Comparison of ENCODE assay signal across 8 mouse cellular contexts in the genomic region with DNA sequence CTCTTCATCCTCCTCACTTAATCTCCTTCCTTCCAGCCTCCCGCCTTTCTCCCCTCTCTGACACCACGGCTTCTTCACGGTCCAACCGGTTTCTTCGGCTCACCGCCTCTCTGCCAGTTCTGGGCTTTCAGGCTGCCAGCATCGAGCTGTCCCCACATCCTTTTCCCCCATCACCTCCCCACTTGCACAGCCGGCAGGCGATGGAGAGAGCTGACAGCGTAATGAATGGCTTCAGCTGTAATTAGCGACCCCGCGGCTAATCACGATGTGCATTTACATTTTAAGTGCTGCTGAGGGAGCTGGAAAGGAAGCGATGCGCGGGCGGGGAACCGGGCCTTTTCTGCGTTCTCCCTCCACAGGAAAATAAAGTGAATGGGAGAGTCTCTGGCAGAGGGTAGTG. TPM values are rescaled to one million over a fixed set of nuclear protein-coding genes. Genes with fewer than 3 reads are reported as not detected.
DNase-seq lines count a peak whose midpoint lies in the region; ATAC-seq lines count a peak whose summit lies in the region.

No protein-coding gene starts in this region.

- H3K9me3 ChIP-seq in heart, embryonic 16.5 days (replicated peaks; ENCODE audit: control insufficient read depth, low read length): no peaks in the 10 kb centered on the region
- H3K9me3 ChIP-seq in midbrain, embryonic 15.5 days: no peaks in the 10 kb centered on the region

- ATAC-seq in heart, embryonic 16.5 days (replicated peaks; ENCODE audit: extremely low read depth, insufficient read depth, low FRiP score): no peak
- no peak; the same call in 1 of the 2 replicates for ATAC-seq in midbrain, embryonic 15.5 days (replicated peaks)
- no peak for ATAC-seq in megakaryocyte progenitor cell, adult 5-6 weeks (replicated peaks; ENCODE audit: poor library complexity)
- no peak for ATAC-seq in erythroblast, adult 5-6 weeks (replicated peaks; ENCODE audit: low FRiP score, poor library complexity, severe bottlenecking)

- peaks cover 42% of the 10 kb centered on the region for H3K4me1 ChIP-seq in heart, embryonic 16.5 days (ENCODE audit: control insufficient read depth, insufficient read depth, low read length)
- H3K4me1 ChIP-seq in midbrain, embryonic 15.5 days: peaks cover 59% of the 10 kb centered on the region

- no peak overlapping the region for H3K27ac ChIP-seq in heart, embryonic 16.5 days (ENCODE audit: low read length)
- peak overlapping the region; percentile 77 for H3K27ac ChIP-seq in midbrain, embryonic 15.5 days

- no peak for DNase-seq in heart, postnatal 10 days
- peak; percentile 27 for DNase-seq in R1 (ENCODE audit: low read depth, low spot score)
- DNase-seq in frontal cortex, postnatal 14 days (ENCODE audit: low spot score in 2 of 2): peak; percentile 45 to 57
- DNase-seq in ovary, postnatal 14 days (ENCODE audit: low spot score): no peak

- WGBS in heart, embryonic 16.5 days: 13% methylated on average over 20 of the region's 20 CpGs
- 2% methylated on average over 20 of the region's 20 CpGs for WGBS in midbrain, embryonic 15.5 days

- H3K4me3 ChIP-seq in heart, embryonic 16.5 days (ENCODE audit: low read length): no peak overlapping the region
- peak overlapping the region; percentile 27 for H3K4me3 ChIP-seq in midbrain, embryonic 15.5 days

- no peak overlapping the region for H3K9ac ChIP-seq in heart, embryonic 16.5 days (ENCODE audit: low read length)
- peak overlapping the region; percentile 38 for H3K9ac ChIP-seq in midbrain, embryonic 15.5 days

- peaks cover 43% of the 10 kb centered on the region for H3K27me3 ChIP-seq in heart, embryonic 16.5 days (ENCODE audit: control insufficient read depth, insufficient read depth, low read length)
- peaks cover 38% of the 10 kb centered on the region for H3K27me3 ChIP-seq in midbrain, embryonic 15.5 days (replicated peaks)

- intact Hi-C loops in heart, postnatal 10 days (cut with DNase I): no loop called here

- peak overlapping the region; percentile 24; the same call in 1 of the 2 replicates for H3K4me2 ChIP-seq in heart, embryonic 16.5 days (ENCODE audit: low read depth, low read length)
- peak overlapping the region; percentile 98 for H3K4me2 ChIP-seq in midbrain, embryonic 15.5 days

- no peaks in the 10 kb centered on the region for H3K36me3 ChIP-seq in heart, embryonic 16.5 days (ENCODE audit: control insufficient read depth, insufficient read depth)
- no peaks in the 10 kb centered on the region for H3K36me3 ChIP-seq in midbrain, embryonic 15.5 days (replicated peaks)

RNA-seq across cellular contexts. Expression of a gene that starts 2.0 kb away (rescaled TPM):
- polyA plus RNA-seq in heart, embryonic 16.5 days (2015; fragmentation: Nextera tagmentation; extraction: Ambion mirVana): 11.5 and 15.9 TPM in 2 replicates
- total RNA-seq in heart, postnatal 10 days (2021): 1 to 10 TPM; 3.4 to 5.7 TPM
- 29.4 TPM in 2 replicates for polyA plus RNA-seq in midbrain, embryonic 15.5 days (2015; fragmentation: Nextera tagmentation; extraction: Ambion mirVana)
- 0.12 and 0.30 TPM in 2 replicates for total RNA-seq in megakaryocyte progenitor cell, adult 5-6 weeks (2015)
- 0.20 TPM in 1 of 2 replicates, not detected in the other for total RNA-seq in megakaryocyte progenitor cell, adult 5-6 weeks (2017)
- not detected in 2 replicates for total RNA-seq in erythroblast, adult 5-6 weeks (2015; ENCODE audit: low replicate concordance)
- not detected in 2 replicates for total RNA-seq in erythroblast, adult 5-6 weeks (2017; ENCODE audit: low replicate concordance)

RNA-seq across cellular contexts. Expression of a gene that starts 19.2 kb away (rescaled TPM):
- 1,790 and 1,803 TPM in 2 replicates for polyA plus RNA-seq in heart, embryonic 16.5 days (2015; fragmentation: Nextera tagmentation; extraction: Ambion mirVana)
- total RNA-seq in heart, postnatal 10 days (2021): 1,000 to 10,000 TPM; 2,186 to 2,217 TPM
- polyA plus RNA-seq in midbrain, embryonic 15.5 days (2015; fragmentation: Nextera tagmentation; extraction: Ambion mirVana): 715 and 767 TPM in 2 replicates
- 617 and 644 TPM in 2 replicates for total RNA-seq in megakaryocyte progenitor cell, adult 5-6 weeks (2015)
- total RNA-seq in megakaryocyte progenitor cell, adult 5-6 weeks (2017): 85.1 and 114 TPM in 2 replicates
- total RNA-seq in erythroblast, adult 5-6 weeks (2015; ENCODE audit: low replicate concordance): 134 and 146 TPM in 2 replicates
- total RNA-seq in erythroblast, adult 5-6 weeks (2017; ENCODE audit: low replicate concordance): 23.7 and 45.9 TPM in 2 replicates

RNA-seq across cellular contexts. Expression of a gene that starts 34.0 kb away (rescaled TPM):
- polyA plus RNA-seq in heart, embryonic 16.5 days (2015; fragmentation: Nextera tagmentation; extraction: Ambion mirVana): 7.9 TPM in 2 replicates
- 1 to 10 TPM; 9.5 to 9.6 TPM for total RNA-seq in heart, postnatal 10 days (2021)
- polyA plus RNA-seq in midbrain, embryonic 15.5 days (2015; fragmentation: Nextera tagmentation; extraction: Ambion mirVana): 153 and 155 TPM in 2 replicates
- total RNA-seq in megakaryocyte progenitor cell, adult 5-6 weeks (2015): 0.77 and 1.9 TPM in 2 replicates
- 1.1 and 1.8 TPM in 2 replicates for total RNA-seq in megakaryocyte progenitor cell, adult 5-6 weeks (2017)
- 1.0 TPM in 1 of 2 replicates, not detected in the other for total RNA-seq in erythroblast, adult 5-6 weeks (2015; ENCODE audit: low replicate concordance)
- 0.14 and 0.17 TPM in 2 replicates for total RNA-seq in erythroblast, adult 5-6 weeks (2017; ENCODE audit: low replicate concordance)

RNA-seq across cellular contexts. Expression of a gene that starts 35.5 kb away (rescaled TPM):
- polyA plus RNA-seq in heart, embryonic 16.5 days (2015; fragmentation: Nextera tagmentation; extraction: Ambion mirVana): 12.7 and 13.4 TPM in 2 replicates
- total RNA-seq in heart, postnatal 10 days (2021): 1 to 10 TPM; 8.0 to 9.1 TPM
- polyA plus RNA-seq in midbrain, embryonic 15.5 days (2015; fragmentation: Nextera tagmentation; extraction: Ambion mirVana): 27.7 and 28.2 TPM in 2 replicates
- total RNA-seq in megakaryocyte progenitor cell, adult 5-6 weeks (2015): 4.5 and 6.9 TPM in 2 replicates
- total RNA-seq in megakaryocyte progenitor cell, adult 5-6 weeks (2017): 9.2 and 12.8 TPM in 2 replicates
- total RNA-seq in erythroblast, adult 5-6 weeks (2015; ENCODE audit: low replicate concordance): 0.19 and 0.42 TPM in 2 replicates
- 4.2 and 4.7 TPM in 2 replicates for total RNA-seq in erythroblast, adult 5-6 weeks (2017; ENCODE audit: low replicate concordance)

RNA-seq across cellular contexts. Expression of a gene that starts 50.7 kb away (rescaled TPM):
- polyA plus RNA-seq in heart, embryonic 16.5 days (2015; fragmentation: Nextera tagmentation; extraction: Ambion mirVana): 89.8 and 95.6 TPM in 2 replicates
- total RNA-seq in heart, postnatal 10 days (2021): 100 to 1,000 TPM; 129 to 131 TPM
- 81.2 and 82.9 TPM in 2 replicates for polyA plus RNA-seq in midbrain, embryonic 15.5 days (2015; fragmentation: Nextera tagmentation; extraction: Ambion mirVana)
- total RNA-seq in megakaryocyte progenitor cell, adult 5-6 weeks (2015): 15.5 and 21.5 TPM in 2 replicates
- total RNA-seq in megakaryocyte progenitor cell, adult 5-6 weeks (2017): 14.0 and 17.2 TPM in 2 replicates
- 2.7 and 12.9 TPM in 2 replicates for total RNA-seq in erythroblast, adult 5-6 weeks (2015; ENCODE audit: low replicate concordance)
- total RNA-seq in erythroblast, adult 5-6 weeks (2017; ENCODE audit: low replicate concordance): 2.8 and 5.9 TPM in 2 replicates

Comparison
In these comparisons a context has a peak if more than half of its experiments do, and no peak if none do; other contexts are left out.
1. DNase-seq: peak in R1 (single experiment) and frontal cortex, postnatal 14 days (2 of 2); none in heart, postnatal 10 days (0 of 2) and ovary, postnatal 14 days (single experiment).